Mouse (Mus musculus) heart, adult 18-20 months (tissue): Measurements from ENCODE around the gene Ergic1. TPM values are rescaled to one million over a fixed set of nuclear protein-coding genes. Genes with fewer than 3 reads are reported as not detected.

Experiments used
- DNase-seq, 2 experiments: peaks; one replicate each; pipeline ENCODE4 v3.0.0; 2021 to 2022; ENCODE audit warnings: mixed read lengths in 1 of 2
- total RNA-seq, 2 experiments: library from RNA; stranded (reverse); gene quantifications; 2 replicates each; pipeline ENCODE4 v1.2.3; 2021

The Ergic1 gene
- total RNA-seq, 2 experiments from 2014 or later = 50.4 to 56.6 TPM

DNA sequence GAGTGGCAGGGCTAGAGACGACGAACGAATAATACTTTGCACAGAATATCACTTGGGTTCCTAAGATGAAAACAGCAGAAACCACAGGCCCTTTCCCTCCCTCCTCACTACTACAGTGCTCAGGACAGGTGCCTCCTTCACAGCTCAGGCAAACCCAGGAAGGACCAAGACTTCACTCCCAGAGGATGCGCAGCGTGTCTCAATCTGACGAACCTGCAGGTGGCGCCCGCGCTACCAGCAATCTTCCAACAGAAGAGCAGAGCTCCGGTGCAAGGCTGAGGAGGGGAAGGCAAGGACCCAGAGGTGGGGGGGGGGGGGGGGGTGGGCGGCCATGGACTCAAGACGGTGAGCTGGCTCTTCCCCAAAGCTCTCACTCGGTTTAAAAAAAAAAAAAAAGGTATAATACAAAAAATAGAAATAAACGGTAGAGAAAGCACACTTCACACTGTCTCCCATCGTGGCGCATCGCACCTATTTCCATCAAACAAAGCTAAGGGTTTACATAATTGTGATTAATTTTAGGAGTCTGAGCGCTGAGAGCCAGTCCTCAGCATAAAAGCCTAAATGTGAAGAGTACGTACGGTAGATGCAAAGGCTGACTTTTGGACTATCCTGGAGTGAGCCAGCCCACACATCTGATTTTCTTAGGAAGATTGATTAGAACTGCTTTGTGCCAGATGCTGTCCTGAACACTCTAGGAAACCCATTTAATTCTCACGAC, 99.1 kb downstream of the Ergic1 start:
- peak; percentile 76 to 90 for DNase-seq

DNA sequence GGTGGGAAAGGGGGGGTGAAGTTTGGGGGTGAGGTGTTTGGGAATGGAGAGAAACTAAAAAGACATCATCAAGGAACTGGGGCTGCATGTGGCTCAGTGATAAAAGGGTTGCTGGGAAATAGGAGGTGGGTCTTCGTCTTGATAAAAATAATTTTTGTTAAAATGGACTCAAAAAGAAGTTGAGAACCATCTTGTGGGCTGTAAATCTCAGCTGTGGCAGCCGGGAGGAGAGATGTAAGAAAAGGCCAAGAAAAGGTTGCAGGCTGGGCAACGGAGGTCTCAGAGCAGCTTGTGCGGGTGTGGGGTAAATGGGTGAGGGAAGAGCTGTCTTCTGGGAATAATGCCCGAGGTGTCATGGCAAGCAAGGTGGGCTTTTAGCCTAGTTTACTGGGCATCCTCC, 100.9 kb downstream of the Ergic1 start:
- DNase-seq = no peak

DNA sequence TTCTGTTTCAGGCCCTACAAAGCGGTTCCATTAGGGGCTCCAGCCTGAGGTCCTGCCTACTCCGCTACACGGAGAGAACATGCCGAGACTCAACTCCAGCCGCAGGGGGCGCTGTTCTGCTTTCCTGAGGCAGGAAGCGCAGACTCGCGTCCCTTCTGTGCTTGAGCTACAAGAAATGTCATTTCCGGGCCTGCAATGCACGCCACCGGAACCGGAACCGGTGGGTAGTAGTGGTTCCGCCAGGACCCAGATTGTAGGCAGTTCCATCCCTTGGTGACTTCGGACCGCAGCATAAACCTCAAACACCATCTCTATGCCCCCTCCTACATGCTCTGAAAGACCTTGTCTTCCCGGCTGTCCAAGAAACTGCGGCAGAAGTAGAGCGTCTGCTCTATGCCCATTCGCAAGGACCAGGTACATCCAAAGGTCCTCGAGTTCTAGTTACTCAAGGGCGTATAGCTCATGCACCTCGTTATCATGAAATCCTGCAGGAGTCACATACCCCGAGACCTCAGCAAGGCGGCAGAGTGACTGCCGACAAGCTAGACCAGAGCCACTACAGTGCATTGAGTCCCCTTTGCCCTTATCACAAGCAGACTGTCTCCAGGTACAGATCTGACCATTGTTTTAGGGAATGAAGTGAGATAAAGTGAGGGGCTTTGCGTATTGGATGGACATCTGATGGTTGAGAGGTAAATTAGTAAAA, 101.8 kb downstream of the Ergic1 start, which contains the start of gene Atp6v0e:
Gene Atp6v0e, plus strand, starts transcription at position 254 of the 706 bp plus-strand sequence.
- peak; percentile 94 to 96 for DNase-seq

DNA sequence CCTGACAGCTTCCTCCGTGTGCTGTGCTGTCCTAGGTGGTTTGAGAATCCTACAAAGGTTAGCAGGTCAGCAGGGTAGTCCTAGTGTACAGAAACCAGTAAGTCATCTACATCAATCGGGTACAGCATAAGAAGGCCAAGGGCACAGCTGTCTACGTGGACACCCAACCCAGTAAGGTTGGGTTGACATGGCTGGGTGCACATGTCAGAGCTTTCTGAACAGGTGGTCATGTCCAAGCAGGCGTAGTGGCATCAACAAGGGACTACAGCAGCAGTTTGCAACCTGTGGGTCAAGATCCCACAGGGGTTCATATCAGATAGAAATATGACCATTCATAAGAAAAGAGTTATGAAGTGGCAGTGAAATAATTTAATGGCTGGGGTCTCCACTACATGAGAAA, 104.3 kb downstream of the Ergic1 start:
- DNase-seq = no peak

DNA sequence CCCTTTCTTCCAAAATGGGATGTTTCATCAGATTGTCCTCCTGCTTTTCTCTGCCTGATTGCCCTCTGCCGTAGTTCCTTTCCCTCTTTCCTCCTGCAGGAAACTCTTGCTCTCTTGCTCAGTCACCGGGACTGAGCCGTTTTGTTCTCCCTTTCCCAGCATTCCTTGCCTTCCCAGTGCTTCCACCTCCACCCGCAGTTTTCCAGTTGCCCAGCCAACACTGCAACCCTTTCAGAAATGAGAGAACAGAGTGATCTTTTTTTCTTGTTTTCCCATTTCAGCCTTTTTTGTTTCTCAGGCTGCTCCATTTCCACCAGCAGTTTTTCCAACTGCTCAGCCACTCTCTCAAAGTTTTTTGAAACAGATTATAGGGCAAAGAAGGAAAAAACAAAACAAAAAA, 110.0 kb downstream of the Ergic1 start:
- DNase-seq = no peak

DNA sequence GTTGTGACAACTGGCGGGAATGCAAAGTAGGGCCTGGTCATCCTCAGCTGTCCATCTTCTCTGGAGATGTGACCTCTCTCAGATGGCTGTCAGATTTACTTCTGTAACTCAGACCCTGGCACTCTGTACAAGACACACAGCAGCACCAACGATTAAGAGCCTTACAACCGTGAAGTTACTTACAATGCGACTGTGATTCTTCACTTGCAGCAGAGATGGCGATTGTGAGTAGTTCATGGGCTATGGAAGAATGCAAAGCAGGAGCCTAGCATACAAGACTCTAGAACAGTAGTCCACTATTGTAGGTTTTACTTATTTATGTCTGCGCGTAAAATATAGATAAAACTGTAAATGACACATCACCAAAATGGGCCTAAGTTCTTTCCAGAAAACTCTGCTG, 114.6 kb downstream of the Ergic1 start:
- DNase-seq = no peak

DNA sequence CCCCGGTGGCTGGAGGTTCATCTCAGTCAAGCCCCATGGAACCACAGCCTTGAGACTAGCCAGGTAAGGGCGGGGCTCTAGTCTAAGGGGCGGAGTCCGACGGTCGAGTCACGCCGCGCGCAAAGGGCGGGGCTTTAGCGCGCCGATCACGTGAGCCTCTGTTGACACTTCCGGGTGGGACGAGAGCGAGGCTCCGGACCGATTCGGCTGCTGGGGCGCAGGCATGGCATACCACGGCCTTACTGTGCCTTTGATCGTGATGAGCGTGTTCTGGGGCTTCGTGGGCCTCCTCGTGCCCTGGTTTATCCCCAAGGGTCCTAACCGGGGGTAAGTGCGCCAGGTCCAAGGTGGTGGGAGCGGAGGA, 114.9 kb downstream of the Ergic1 start:
- DNase-seq = peak; percentile 91 to 93

DNA sequence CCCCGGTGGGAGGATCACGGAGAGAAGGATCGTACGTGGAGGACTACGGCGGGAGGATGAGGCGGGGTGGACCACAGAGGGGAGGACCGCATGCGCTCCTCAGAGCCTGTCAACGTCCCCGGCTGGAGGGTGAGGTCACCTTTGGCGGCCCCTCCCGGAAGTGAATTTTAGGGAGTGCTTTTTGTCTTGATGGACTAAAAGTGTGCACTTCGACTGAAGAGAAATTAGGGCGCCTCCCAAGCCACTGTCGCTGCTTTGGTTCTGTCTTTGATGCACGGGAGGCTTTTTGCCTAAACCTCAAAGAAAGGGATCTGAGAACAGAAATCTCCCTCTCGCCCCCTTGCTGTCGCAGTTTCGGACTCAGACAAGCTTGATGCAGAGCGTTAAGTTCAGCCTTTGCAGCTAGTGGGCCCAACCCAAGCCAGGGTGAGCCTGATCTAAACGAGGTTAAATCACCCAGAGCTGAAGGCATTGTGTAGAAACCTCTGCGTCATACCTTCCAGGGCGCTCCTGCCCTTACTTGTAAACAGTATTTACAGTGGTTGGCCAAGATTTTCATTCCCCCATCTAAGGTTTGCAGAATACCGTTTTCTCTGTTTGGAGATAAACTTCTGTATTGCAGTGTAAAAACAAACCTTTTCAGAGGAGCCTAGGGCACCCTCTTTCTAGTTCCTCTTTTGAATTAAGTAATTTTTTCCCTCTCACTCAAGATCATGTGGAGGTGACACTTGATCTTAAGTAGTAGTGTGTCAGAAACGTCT, 115.5 kb downstream of the Ergic1 start:
- DNase-seq = peak; percentile 85 to 89

DNA sequence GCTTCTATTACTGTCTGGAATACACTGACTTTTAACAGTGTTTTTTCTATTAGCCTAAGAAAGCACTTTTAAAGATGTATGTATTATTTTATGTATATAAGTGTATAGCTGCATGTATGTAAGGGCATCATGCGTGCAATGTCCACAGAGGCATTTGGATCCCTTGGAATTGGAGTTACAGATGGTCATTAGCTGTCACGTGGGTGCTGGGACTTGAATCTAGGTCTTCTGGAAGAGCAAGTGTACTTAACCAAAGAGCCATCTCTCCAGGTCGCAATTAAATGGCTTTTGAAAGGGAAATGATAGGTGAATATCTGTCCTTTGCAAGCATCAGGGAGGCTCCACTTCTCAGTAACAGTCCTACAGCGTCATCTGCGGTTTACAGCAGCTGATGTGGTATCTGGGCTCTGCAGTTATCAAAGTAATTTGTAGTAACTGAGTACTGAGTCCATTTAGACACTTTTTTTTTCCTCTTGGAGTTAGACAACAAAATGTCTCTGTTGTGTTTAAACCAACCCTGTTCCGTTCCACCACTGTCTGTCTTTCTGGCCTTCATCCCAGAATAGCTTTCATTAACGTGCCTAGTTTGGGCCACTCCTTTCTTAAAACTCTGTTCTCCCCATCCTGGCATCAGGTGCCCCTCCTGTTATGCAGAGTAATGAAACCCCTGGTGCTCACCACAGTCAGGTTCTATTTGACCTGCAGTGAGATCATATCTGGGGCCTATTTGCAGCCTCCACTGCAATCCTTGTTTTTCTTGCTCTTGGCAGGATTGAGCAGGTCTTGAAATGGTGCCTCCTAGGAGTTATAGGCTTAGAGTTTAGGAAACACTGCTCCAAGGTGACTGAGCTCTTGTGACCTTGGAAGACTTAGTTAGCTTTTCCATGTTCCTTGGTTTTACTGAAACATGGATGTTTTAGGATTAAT, 116.7 kb downstream of the Ergic1 start:
- no peak for DNase-seq

DNA sequence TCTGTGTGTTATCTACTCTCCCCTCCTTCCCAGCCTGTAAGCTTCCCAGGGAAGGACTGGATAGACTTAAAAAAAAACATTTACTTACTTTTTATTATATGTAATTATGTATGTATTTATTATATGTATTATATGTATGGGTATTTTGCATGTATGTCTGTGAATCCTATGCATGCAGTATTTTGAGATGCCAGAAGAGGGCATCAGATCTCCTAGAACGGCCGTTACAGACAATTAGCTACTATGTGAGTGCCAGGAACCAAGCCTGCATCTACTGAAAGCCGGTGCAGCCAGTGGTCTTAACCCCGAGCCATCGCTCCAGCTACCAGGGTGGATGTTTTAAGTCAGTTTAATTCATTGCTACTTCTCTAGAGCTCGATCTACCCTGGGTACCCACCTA, 120.0 kb downstream of the Ergic1 start:
- DNase-seq = no peak

DNA sequence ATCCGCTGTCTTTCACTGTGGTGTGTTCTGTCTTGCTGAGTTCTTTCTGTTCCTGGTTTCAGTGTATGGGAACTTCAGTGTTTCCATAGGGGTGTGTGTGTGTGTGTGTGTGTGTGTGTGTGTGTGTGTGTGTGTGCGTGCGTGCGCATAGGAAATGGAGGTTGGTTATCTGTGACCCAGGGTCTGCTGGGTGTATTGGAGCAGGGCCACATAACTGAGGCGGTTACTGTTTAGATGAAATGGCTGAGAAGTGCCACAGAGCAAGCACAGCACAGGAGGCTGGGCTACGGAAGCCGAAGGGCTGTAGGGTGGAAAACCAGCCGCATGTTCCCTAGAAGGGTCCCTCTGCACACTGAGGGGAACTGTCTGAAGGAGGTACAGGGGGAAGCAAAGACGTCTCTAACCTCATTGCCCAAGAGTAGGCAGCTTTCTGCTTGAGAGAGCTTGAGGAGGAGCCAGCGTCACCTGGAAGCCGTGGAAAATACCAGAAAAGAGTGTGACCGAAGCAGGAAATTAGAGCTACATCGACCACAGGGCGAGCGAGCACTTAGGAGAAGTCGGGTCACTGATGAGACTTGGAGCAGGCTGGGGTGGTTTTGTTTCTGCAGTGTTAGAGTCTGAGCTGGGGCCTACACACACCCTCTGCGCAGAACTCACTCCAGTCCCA, 125.2 kb downstream of the Ergic1 start:
- no peak for DNase-seq

DNA sequence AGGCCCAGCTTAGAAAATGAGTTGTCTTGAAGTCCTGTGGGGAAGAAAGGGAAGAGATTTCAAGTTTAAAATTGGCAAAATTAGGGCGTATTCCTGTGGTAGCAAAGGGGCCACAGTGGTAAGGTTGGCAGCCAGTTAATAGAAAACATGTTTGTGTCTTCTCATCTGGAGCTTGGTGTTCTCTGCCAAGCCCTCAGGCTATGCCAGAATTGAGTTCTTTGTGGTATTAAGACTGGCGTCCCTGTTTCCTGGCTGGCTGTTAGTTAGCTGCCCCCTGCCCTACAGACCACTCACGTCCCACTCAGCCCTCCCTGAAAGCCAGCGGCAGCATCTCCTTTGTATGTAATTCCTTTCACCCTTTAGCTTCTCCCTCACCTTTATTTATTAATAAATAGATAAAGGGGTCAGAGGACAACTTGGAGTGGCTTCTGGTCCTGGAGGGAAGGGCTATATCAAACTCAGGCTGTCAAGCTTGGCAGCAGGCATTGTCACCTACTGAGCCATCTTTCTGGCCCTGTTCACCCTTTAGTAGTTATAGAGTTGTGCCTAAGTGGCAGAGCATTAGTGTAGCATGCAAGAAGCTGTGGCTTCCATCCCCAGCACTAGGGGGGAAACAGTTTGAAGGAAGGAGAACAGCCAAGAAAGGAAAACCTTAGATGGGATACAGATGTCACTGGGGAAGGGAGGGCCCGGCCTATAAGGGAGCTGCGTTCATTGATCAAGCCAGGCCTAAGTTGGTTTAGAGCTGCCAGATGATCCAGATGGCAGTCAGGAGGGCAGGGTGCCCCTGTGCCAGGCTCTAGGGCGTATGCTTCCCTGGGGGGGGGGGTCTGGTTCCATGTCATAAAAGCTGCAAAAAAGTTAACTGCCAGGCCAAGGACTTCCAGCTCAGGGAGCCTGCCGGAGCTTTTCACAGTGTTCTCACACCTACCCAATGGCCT, 127.8 kb downstream of the Ergic1 start:
- no peak for DNase-seq

DNA sequence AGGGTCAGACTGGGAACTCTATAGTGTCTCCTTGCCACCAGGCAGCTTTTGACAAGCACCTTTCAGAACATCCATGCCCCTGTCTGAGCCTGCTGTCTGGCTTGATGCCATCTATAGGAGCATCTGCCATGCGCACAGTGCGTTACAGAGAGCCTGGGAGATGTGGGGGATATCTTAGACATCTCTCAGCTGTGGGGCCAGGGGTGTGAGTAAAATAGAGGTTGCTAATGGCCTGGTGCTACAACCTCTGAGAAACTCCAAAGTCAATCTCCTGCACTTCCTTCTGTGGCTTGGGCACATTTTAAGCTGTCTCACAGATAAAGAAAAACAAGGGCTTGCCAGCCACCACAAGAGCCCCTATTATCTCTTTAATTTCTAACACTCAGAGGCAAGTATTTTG, 128.5 kb downstream of the Ergic1 start:
- no peak for DNase-seq

DNA sequence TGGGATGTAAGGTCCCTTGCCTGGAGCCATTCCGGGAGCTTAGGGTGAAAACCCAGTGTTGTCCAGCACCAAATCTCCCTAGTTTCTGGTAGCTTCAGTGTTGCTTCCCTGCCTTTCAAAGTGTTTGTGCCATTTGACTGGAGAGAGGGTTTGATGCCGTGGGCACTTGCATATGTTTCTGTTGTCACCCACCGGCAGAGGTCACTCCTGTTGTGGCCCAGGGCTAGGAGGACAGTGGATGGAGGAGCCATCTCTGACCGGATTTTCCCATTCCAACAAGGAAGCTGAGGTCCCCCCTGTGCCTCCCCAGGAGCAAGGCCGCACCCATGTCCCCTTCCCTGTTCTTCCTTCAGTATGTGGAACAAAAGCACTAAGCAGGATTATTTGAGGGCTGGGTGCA, 128.9 kb downstream of the Ergic1 start:
- no peak for DNase-seq

DNA sequence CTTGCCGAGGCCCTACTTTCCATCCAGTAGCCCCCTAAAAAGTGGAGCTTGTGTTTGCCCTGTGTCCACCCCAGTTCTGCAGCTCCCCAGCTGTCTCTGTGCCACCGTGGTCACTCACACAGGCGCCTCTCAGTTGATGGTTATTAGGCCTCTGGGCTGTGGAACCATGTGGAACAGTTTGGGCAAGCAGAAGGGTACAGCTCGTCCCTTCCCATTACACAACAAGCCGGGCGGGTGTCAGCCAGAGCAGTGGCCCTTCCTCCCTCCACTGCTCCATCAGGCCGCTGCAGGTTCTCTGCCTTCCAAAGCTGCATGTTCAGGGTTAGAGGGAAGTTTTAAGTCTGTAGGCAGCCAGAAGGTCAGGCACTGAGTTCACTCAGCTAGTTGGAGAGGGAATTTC, 129.8 kb downstream of the Ergic1 start:
- peak in 1 of 2 experiments; percentile 77 for DNase-seq

DNA sequence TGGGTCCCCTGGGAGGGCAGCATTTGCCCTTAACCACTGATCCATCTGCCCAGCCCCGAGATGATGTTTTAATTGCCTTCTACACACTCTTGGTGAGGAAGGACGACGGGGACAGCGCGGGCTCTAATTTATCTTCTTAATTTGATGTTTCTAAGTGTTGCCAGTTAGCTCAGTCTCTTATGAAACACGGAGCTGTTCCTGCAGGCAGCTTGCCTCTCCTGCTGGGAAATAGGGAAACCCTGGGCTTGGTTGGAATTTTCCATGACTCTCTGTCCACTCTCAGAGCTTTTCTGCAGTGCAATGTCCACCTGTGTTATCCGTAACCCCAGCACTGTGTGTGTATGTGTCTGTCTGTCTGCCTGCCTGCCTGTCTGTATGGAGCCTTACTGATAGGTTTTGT, 132.1 kb downstream of the Ergic1 start:
- DNase-seq = peak in 1 of 2 experiments; percentile 35

DNA sequence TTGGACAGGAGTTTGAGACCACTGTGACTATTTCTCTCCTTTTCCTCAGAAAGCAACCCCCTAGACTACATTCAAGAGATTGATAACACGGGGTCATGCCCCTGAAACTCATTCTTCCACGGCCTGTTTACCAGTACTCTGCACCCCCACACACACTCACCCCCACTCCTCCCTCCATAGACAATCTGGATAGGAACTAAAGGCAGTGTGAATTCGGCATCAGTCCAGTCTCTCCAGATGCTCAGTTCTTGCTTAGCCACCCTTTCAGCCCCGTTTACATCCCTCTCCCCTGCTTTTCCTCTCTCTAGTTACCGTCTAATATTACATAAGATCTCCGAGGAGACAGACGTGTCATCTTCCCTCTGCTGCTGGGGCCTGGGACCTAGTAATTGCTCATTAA, 132.9 kb downstream of the Ergic1 start:
- no peak for DNase-seq

DNA sequence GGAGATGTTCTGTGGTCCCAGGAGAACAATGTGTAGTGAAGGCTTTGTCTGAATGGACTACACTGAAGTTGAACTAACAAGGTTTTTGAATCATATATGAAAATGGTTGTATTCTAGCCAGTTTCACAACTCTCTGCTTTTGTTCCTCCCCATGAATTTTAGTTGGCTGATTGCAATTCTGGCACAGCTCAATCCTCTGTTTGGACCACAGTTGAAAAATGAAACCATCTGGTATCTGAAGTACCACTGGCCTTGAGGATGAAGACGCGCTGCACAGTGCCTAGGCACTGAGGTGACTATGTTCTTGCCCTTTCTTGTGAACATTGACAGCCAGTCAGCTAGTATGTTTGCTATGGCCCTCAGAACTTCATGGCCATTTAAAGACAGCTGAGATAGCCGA, 133.9 kb downstream of the Ergic1 start:
- DNase-seq = no peak

DNA sequence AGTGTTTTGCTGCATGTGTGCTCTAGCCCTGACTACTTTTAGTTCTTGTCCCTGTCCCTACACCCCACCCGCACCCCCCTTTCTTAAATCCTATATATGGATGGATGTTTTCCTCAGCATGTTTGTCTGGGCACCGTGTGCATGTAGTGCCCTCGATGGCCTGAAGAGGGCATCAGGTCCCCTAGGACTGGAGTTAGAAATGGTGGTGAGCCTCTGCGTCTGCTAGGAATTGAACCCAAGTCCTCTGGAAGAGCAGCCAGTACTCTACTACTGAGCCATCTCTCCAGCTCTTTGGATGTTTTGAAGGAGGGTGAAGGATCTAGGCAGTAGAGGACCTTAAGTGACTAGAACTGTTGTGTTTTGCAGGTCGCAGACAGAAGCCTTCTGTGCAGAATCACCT, 137.6 kb downstream of the Ergic1 start:
- no peak for DNase-seq
